Mouse (Mus musculus) left cerebral cortex, postnatal 10 days (tissue): ENCODE measurements around the gene Zmym1. TPM values are rescaled to one million over a fixed set of nuclear protein-coding genes. Genes with fewer than 3 reads are reported as not detected.
A peak's percentile ranks its signal among the peaks of the same experiment; 100 is the strongest.
"Not testable (repeated sequence)": the region's sequence is repeated elsewhere in the genome, so short reads cannot be mapped to it uniquely, and the experiment has no call there.

ENCODE experiments used
- DNase-seq, 2 experiments: peaks; one replicate each; pipeline ENCODE4 v3.0.0; 2021 to 2022; ENCODE audit warnings: low spot score in 2 of 2, mixed read lengths in 1 of 2; ENCODE audit errors: extremely low spot score in 1 of 2
- intact Hi-C: fragments of 180-260 bp; cut with DNase I; formaldehyde crosslinking; loops from one replicate; pipeline ENCODE4 v1.15.1; 2025
- total RNA-seq, 2 experiments: library from RNA; stranded (reverse); gene quantifications; 2 replicates each; pipeline ENCODE4 v1.2.3; 2021

Gene Zmym1
- 10 to 100 TPM; 12.6 to 12.8 TPM for total RNA-seq

DNA sequence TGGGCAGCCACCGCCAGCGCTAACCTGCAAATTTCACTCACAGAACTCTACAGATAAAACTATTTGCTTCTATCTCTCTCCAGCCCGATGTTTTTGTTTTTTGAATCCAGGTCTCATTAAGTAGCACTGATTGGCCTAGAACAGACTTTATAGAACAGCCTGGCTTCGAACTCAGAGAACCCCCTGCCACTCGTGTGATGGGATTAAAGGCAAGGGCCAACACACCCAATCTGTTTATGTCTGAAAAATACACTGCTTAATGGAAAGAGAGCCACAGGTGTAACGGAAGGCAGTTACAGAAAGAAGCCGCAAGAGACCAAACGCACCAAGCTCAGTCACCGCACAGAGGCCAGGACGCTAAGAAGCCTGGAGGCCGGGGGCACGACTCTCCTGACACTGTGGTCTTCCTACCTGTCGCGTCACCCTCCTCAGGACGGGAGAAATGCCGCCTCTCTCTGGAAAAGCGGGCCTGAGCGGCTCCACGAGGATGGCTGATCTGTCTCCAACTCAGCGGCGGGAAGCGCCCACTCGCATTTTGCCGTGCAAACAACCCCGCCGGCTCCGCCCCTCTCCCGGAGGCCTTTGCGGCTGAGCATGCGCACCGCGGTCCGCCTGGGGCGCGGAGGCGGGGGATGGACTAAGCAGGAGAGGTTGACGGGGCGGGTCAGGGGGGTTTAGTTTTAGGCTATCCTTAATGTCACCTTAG is at the start of gene Zmym1:
Gene Zmym1, minus strand, starts transcription at position 568 of the 706 bp plus-strand sequence.
- intact Hi-C loops = no loop called here
- peak; percentile 82 to 95 for DNase-seq

GRCm38 (mm10) chr4:127110570-127110969 is 49.6 kb upstream of the Zmym1 start:
- no peak for DNase-seq
- intact Hi-C loops = no loop called here

GRCm38 (mm10) chr4:127107566-127107965 is 46.6 kb upstream of the Zmym1 start:
- DNase-seq = no peak
- intact Hi-C loops = no loop called here

- DNase-seq, intact Hi-C loops: not testable (repeated sequence)
These were observed 38.6 kb upstream of the Zmym1 start for GRCm38 (mm10) chr4:127099552-127099951.

GRCm38 (mm10) chr4:127095090-127095489 is 34.1 kb upstream of the Zmym1 start:
- intact Hi-C loops = no loop called here
- no peak for DNase-seq

- DNase-seq = no peak
- intact Hi-C loops = no loop called here
These were observed 30.2 kb upstream of the Zmym1 start for GRCm38 (mm10) chr4:127091188-127091587.

DNA sequence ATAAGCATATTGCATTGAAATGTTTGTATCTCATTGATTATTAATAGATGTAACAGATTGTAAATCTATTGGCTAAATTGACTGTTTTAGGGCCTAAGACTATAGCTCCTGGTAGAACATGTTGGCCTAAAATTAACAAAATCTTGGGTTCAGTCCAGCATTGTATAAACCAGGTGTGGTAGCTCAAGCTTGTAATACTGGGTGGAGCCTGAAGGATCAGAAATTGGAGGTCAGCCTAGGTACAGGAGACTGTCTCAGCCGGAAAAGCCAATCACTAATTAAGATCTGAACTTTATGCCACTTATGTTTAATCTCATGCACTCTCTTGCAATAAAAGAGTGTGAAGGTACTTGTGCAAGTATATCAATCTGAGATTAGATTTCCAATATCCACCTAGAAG is 24.8 kb upstream of the Zmym1 start:
- intact Hi-C loops = no loop called here
- no peak for DNase-seq

GRCm38 (mm10) chr4:127083131-127083530 is 22.2 kb upstream of the Zmym1 start:
- DNase-seq = no peak
- intact Hi-C loops = no loop called here

DNA sequence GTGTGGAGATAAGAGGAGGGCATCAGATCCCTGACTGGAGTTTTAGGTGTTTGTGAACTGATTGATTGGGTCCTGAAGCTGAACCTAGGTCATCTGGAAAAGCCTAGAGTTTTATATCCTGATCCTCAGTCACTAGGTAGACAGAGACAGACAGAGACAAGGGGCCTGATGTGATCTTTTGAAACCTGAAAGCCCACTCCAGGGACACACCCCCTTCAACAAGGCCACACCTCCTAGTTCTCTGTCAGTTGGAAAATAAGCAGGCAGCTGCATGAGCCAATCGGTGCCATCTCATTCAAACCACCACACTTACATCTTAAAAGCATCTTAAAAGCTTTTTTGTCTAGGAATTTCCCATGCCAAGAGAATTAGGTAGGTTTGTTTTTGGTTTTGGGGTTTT is 19.9 kb upstream of the Zmym1 start:
- no peak for DNase-seq
- intact Hi-C loops = no loop called here

- intact Hi-C loops = loop anchor here (5.0 kb wide), 2 partner anchors 95 to 165 kb away; partner anchors contain the start of gene Smim12
- peak; percentile 95 to 98 for DNase-seq
These were observed 16.1 kb upstream of the Zmym1 start, which contains the start of gene Zmym6 for GRCm38 (mm10) chr4:127076875-127077548. TSS of gene Zmym6 (plus strand) at chr4:127077383.

GRCm38 (mm10) chr4:127074915-127075314 is 14.0 kb upstream of the Zmym1 start:
- intact Hi-C loops = loop anchor here (5.0 kb wide), 2 partner anchors 97 to 167 kb away; partner anchors contain the start of gene Smim12

DNA sequence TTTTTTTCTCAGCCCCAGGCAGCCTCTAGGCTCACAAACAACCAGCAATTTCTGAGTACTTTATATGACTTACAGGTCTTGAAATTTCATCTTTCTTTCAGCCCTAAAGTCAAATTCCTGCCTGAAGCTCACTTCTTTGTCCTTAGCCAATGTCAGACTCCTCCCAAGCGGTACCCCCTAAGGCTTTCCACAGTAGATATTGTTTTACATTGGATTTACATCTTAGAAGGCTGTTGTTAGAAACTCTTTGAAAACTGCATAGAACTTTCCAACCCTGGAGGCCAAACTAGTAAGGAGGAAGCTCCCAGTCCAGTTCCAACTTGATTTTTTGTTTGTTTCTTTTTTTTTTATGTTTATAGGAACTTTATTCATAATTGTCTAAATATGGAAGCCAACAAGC is 3.1 kb upstream of the Zmym1 start:
- intact Hi-C loops = no loop called here
- DNase-seq = no peak

More at GRCm38 (mm10) chr4:127074915-127075314, 14.0 kb upstream of the Zmym1 start:
- DNase-seq = no peak

GRCm38 (mm10) chr4:127054522-127055198 is 6.3 kb downstream of the Zmym1 start:
- intact Hi-C loops = no loop called here
- DNase-seq = no peak

GRCm38 (mm10) chr4:127053071-127053470 is 7.9 kb downstream of the Zmym1 start:
- no peak for DNase-seq
- intact Hi-C loops = no loop called here

- intact Hi-C loops = no loop called here
- DNase-seq = no peak
These were observed 9.8 kb downstream of the Zmym1 start for GRCm38 (mm10) chr4:127051121-127051520.

GRCm38 (mm10) chr4:127043540-127043939 is 17.4 kb downstream of the Zmym1 start:
- DNase-seq = no peak
- intact Hi-C loops = loop anchor here (10.0 kb wide), 1 partner anchor 281 kb away; no protein-coding TSS in a partner anchor

DNA sequence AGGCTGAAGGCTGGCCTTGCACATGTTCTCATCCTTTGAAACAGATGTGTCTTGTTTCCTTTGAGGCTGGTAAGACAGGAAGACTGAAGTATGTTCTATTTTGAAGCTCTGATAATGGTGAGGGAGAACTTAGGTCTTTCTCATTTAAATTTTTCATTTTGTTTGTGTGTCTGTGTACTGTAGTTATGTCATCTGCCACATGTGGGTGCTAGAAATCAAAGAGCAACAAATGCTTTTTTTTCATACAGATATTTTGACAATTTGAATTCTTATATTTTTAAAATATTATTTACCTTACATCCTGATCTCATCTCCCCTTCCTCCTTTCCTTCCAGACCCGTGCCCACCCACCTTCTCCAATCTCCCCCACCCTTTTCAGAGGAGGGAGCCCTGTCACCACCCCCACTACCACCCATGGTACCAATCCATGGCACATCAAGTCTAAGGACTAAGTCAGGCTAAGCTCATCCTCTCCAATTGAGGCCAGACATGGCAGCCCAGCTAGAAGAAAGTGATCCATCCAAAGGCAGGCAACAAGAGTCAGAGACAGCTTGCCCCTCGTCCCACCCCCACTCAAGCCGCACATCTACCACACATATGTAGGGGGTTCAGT is 21.0 kb downstream of the Zmym1 start:
- no peak for DNase-seq
- intact Hi-C loops = loop anchor here (10.0 kb wide), 2 partner anchors 135 to 285 kb away; no protein-coding TSS in a partner anchor

DNA sequence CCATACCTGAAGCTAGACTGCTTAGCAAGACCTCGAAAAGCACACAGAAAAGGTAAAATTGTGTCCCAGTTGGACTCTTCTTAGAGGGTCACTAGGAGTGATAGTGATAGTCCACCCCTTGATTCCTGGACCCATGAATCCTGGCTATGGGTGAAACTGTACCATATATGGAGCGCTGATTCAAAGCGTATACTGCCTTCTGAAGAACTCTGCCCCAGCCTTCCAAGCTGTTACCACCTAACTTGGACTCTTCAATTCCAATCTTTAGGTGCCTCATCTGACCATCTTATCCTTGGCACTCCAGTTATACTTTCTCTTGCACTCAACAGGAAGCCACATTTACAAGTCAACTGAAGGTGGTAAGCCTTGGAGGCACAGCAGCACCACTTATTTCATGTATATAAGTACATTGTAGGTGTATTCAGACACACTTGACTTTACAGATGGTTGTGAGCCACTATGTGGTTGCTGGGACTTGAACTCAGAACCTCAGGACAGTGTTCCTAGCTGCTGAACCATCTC is 22.1 kb downstream of the Zmym1 start:
- intact Hi-C loops = loop anchor here (10.0 kb wide), 1 partner anchor 134 kb away; no protein-coding TSS in a partner anchor
- DNase-seq = no peak
